Mouse (Mus musculus) limb, embryonic 14.5 days (tissue): ENCODE data around the gene Gm42372. TPM values are rescaled to one million over a fixed set of nuclear protein-coding genes. Genes with fewer than 3 reads are reported as not detected.
A peak's percentile ranks its signal among the peaks of the same experiment; 100 is the strongest.

Experiments used
- ATAC-seq: fragments of 200-750 bp; cut with Nextera tagmentation; 2 replicates; pipeline ENCODE4 v1.8.0; 2017; ENCODE audit warnings: low read depth, moderate number of reproducible peaks, moderate TSS enrichment; ENCODE audit not compliant: low FRiP score
- DNase-seq: peaks from one replicate; pipeline ENCODE4 v3.0.0-alpha.2; 2015; ENCODE audit warnings: low spot score
- H3K27ac ChIP-seq: fragments of 300-500 bp; sonication (generic); replicated peaks from 2 replicates; pipeline ENCODE4 v1.5.1; 2014; ENCODE audit warnings: low read depth, mild to moderate bottlenecking, low read length, moderate library complexity, mixed read lengths
- H3K27me3 ChIP-seq: fragments of 300-500 bp; sonication (generic); 2 replicates; pipeline ENCODE4 v1.6.1; 2014; ENCODE audit warnings: low read length, mixed read lengths; ENCODE audit not compliant: control insufficient read depth, insufficient read depth
- H3K36me3 ChIP-seq: fragments of 300-500 bp; sonication (generic); 2 replicates; pipeline ENCODE4 v1.6.1; 2014; ENCODE audit warnings: mild to moderate bottlenecking, low read length, moderate library complexity, mixed read lengths; ENCODE audit not compliant: control insufficient read depth, insufficient read depth
- H3K4me1 ChIP-seq: fragments of 300-500 bp; sonication (generic); 2 replicates; pipeline ENCODE4 v1.6.1; 2014; ENCODE audit warnings: antibody characterized with exemption, low read length, mixed read lengths; ENCODE audit not compliant: control insufficient read depth, insufficient read depth
- H3K4me2 ChIP-seq: fragments of 300-500 bp; sonication (generic); replicated peaks from 2 replicates; pipeline ENCODE4 v1.6.1; 2014; ENCODE audit warnings: low read depth, mild to moderate bottlenecking, low read length, moderate library complexity; ENCODE audit not compliant: severe bottlenecking
- H3K4me3 ChIP-seq: fragments of 300-500 bp; sonication (generic); replicated peaks from 2 replicates; pipeline ENCODE4 v1.5.1; 2014; ENCODE audit warnings: low read length
- H3K9ac ChIP-seq: fragments of 300-500 bp; sonication (generic); 2 replicates; pipeline ENCODE4 v1.6.1; 2014; ENCODE audit warnings: mild to moderate bottlenecking, low read depth, low read length, moderate library complexity; ENCODE audit not compliant: severe bottlenecking
- H3K9me3 ChIP-seq: fragments of 300-500 bp; sonication (generic); 2 replicates; pipeline ENCODE4 v1.6.1; 2016; ENCODE audit warnings: low read length; ENCODE audit not compliant: control insufficient read depth
- POLR2A ChIP-seq: fragments of 200-500 bp; IDR thresholded peaks from 2 replicates; pipeline ENCODE4 v1.8.0; 2012; ENCODE audit warnings: inconsistent platforms, mild to moderate bottlenecking, moderate library complexity, borderline replicate concordance; ENCODE audit not compliant: insufficient read depth, insufficient read length; ENCODE audit errors: extremely low read depth
- WGBS: fragments of 180-500 bp; shearing (Covaris S2); extraction: QIAGEN DNeasy Blood & Tissue Kit; methylation state at CpG from one replicate; pipeline ENCODE4 v1.1.7; 2014; 5-methylcytosine and 5-hydroxymethylcytosine counted together
- polyA plus RNA-seq, 2 experiments: library from polyadenylated mRNA; depleted of rRNA in 1 of 2; stranded (reverse) in 1 of 2; unstranded in 1 of 2; fragments of >200 nt; fragmentation: Nextera tagmentation in 1 of 2; extraction: Ambion mirVana in 1 of 2; gene quantifications; 2 replicates each; pipeline versions ENCODE4 v1.2.1 to v1.2.3; 2012 to 2014

Gene Gm42372
- polyA plus RNA-seq, 2 experiments, result 0.17 to 0.34 TPM

- Histone ChIP-seq H3K4me3 (no peak overlapping the region), H3K4me1 (peaks cover 2% of the 10 kb centered on the region; the same call in 1 of the 2 replicates), H3K4me2 (no peak overlapping the region), H3K9ac (no peak overlapping the region), H3K27me3 (no peaks in the 10 kb centered on the region), H3K36me3 (peaks cover 74% of the 10 kb centered on the region), H3K9me3 (no peaks in the 10 kb centered on the region), H3K27ac (no peak overlapping the region)
- peak; percentile 73 for ATAC-seq
- 75% methylated on average over 1 of the region's 1 CpGs for WGBS
- no peak for TF ChIP-seq POLR2A
- DNase-seq, result peak; percentile 91
Observed at GRCm38 (mm10) chr7:17017036-17017435, 34.1 kb downstream of the Gm42372 start.

DNA sequence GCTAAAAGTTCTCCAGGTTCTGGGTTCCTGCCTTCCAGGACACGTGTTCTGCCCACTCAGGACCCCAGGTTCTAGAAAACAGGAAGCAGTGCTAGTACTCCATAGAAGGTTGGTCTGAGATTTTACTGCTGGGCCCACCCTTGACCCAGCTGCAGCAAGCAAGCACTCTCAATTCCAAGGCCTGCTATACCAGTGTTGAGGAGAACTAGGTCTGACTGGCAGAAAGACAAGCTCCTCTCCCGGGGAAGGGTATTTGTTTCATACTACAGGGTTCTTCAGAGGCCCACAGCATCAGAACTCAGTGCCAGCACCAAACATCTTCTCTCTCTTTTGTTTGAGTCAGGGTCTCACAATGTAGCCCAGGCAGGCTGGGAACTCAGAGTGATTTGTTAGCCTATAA is 35.0 kb downstream of the Gm42372 start:
- Histone ChIP-seq H3K36me3 (peaks cover 73% of the 10 kb centered on the region), H3K27me3 (no peaks in the 10 kb centered on the region), H3K4me3 (no peak overlapping the region), H3K27ac (no peak overlapping the region), H3K4me2 (no peak overlapping the region), H3K4me1 (peaks cover 2% of the 10 kb centered on the region; the same call in 1 of the 2 replicates), H3K9ac (no peak overlapping the region), H3K9me3 (no peaks in the 10 kb centered on the region)
- ATAC-seq (no peak), DNase-seq (no peak)
- TF ChIP-seq POLR2A, result no peak
- WGBS, result 91% methylated on average over 2 of the region's 2 CpGs

GRCm38 (mm10) chr7:17019426-17020166 is 36.7 kb downstream of the Gm42372 start:
- Histone ChIP-seq H3K27me3 (no peaks in the 10 kb centered on the region), H3K36me3 (peaks cover 68% of the 10 kb centered on the region), H3K4me2 (no peak overlapping the region), H3K9me3 (no peaks in the 10 kb centered on the region), H3K4me1 (peaks cover 5% of the 10 kb centered on the region), H3K9ac (no peak overlapping the region), H3K4me3 (no peak overlapping the region), H3K27ac (no peak overlapping the region)
- no peak for ATAC-seq
- DNase-seq, result no peak
- TF ChIP-seq POLR2A, result no peak
- WGBS, result 85% methylated on average over 7 of the region's 7 CpGs

GRCm38 (mm10) chr7:17022176-17022575 is 39.3 kb downstream of the Gm42372 start:
- DNase-seq, result no peak
- Histone ChIP-seq H3K4me3 (no peak overlapping the region), H3K4me1 (peaks cover 25% of the 10 kb centered on the region), H3K27ac (no peak overlapping the region), H3K4me2 (no peak overlapping the region), H3K9me3 (no peaks in the 10 kb centered on the region), H3K9ac (no peak overlapping the region), H3K27me3 (no peaks in the 10 kb centered on the region), H3K36me3 (peaks cover 52% of the 10 kb centered on the region)
- ATAC-seq, result no peak
- TF ChIP-seq POLR2A, result no peak
- whole genome bisulfite sequencing, result 96% methylated on average over 15 of the region's 15 CpGs

DNA sequence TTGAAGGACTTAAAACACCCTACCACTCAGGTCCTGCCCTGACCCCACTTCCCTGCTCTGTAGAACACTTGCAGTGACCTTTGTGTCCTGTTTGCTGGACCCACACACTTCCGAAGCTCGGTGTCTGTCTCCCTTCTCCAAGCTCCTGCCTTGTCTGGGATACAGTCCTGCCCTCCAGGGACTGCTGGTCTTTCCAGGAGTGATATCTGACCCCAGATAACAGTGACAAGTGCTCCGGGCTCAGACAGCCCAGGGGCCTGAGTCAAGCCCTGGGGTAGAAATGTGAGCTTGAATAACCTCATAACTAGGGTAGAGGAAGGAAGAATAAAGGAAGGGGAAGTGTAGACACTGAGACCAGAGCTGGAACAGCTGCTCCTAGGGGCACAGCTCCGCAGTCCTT is 40.8 kb downstream of the Gm42372 start:
- Histone ChIP-seq H3K36me3 (peaks cover 52% of the 10 kb centered on the region), H3K27ac (no peak overlapping the region), H3K9me3 (no peaks in the 10 kb centered on the region), H3K9ac (no peak overlapping the region), H3K4me2 (no peak overlapping the region), H3K4me3 (no peak overlapping the region), H3K4me1 (peaks cover 24% of the 10 kb centered on the region), H3K27me3 (no peaks in the 10 kb centered on the region)
- 82% methylated on average over 4 of the region's 4 CpGs for WGBS
- ATAC-seq, result no peak
- no peak for TF ChIP-seq POLR2A
- no peak for DNase-seq
